ENCODE assay signal across 30 mouse cellular contexts in genomic region chr4:100165790-100166189, GRCm38 (mm10).
DNase-seq lines count a peak whose midpoint lies in the region; ATAC-seq and TF ChIP-seq lines count a peak whose summit lies in the region.
"Had no signal": no experiment of that assay in that cellular context is flagged by ENCODE, and none has a peak within 500 bp of the region (broad histone marks: within the 10 kb centered on the region; RNA-seq: fewer than 3 reads in every experiment).

No protein-coding gene starts in this region.

- H3K27me3 ChIP-seq in forebrain, postnatal 0 days (ENCODE audit: insufficient read depth, low read length): no peaks in the 10 kb centered on the region
- H3K27me3 ChIP-seq in forebrain, embryonic 10.5 days (ENCODE audit: poor library complexity, severe bottlenecking): no peaks in the 10 kb centered on the region
- no peaks in the 10 kb centered on the region for H3K27me3 ChIP-seq in hindbrain, embryonic 10.5 days (ENCODE audit: insufficient read depth, poor library complexity, severe bottlenecking)
- H3K27me3 ChIP-seq in hindbrain, postnatal 0 days (ENCODE audit: insufficient read depth, low read length): no peaks in the 10 kb centered on the region
- H3K27me3 ChIP-seq in lung, embryonic 16.5 days (ENCODE audit: control insufficient read depth, insufficient read depth, low read depth, low read length): no peaks in the 10 kb centered on the region
- H3K27me3 ChIP-seq: CH12.LX; embryonic facial prominence, embryonic 13.5 days; hindbrain, embryonic 12.5 days; limb, embryonic 12.5 days; liver, embryonic 15.5 days; megakaryocyte, embryonic 14.5 days; neural tube, embryonic 12.5 days had no signal

- no peak for TF ChIP-seq CTCF in forebrain, postnatal 0 days (IDR thresholded peaks at IDR 0.05; ENCODE audit: low read depth)
- TF ChIP-seq CTCF in hindbrain, postnatal 0 days (IDR thresholded peaks at IDR 0.05; ENCODE audit: low read depth): no peak

- no peaks in the 10 kb centered on the region for H3K36me3 ChIP-seq in forebrain, postnatal 0 days (ENCODE audit: insufficient read depth)
- no peaks in the 10 kb centered on the region for H3K36me3 ChIP-seq in forebrain, embryonic 10.5 days (replicated peaks)
- H3K36me3 ChIP-seq in hindbrain, embryonic 10.5 days: no peaks in the 10 kb centered on the region
- H3K36me3 ChIP-seq in hindbrain, postnatal 0 days (ENCODE audit: insufficient read depth, low read length): no peaks in the 10 kb centered on the region
- H3K36me3 ChIP-seq in lung, embryonic 16.5 days (ENCODE audit: control insufficient read depth, insufficient read depth, low read length): no peaks in the 10 kb centered on the region
- H3K36me3 ChIP-seq: embryonic facial prominence, embryonic 13.5 days; hindbrain, embryonic 12.5 days; limb, embryonic 12.5 days; liver, embryonic 15.5 days; midbrain, embryonic 12.5 days; neural tube, embryonic 12.5 days had no signal

- H3K4me2 ChIP-seq in forebrain, postnatal 0 days (ENCODE audit: low read depth): no peak overlapping the region
- no peak overlapping the region for H3K4me2 ChIP-seq in hindbrain, postnatal 0 days (ENCODE audit: low read depth, low read length)
- no peak overlapping the region for H3K4me2 ChIP-seq in lung, embryonic 16.5 days (ENCODE audit: low read depth, low read length)
- H3K4me2 ChIP-seq: embryonic facial prominence, embryonic 13.5 days; hindbrain, embryonic 12.5 days; limb, embryonic 12.5 days; liver, embryonic 15.5 days; midbrain, embryonic 12.5 days; neural tube, embryonic 12.5 days had no signal

- no peak for ATAC-seq in forebrain, postnatal 0 days
- no peak for ATAC-seq in hindbrain, postnatal 0 days
- ATAC-seq in lung, embryonic 16.5 days (ENCODE audit: low read depth): peak; percentile 68
- ATAC-seq: activated CD4-positive, CD25-positive, alpha-beta regulatory T cell, adult 4 months; forebrain, embryonic 16.5 days; intestine, embryonic 16.5 days had no signal

- H3K4me3 ChIP-seq in forebrain, postnatal 0 days (ENCODE audit: low read depth, low read length): no peak overlapping the region
- H3K4me3 ChIP-seq in forebrain, embryonic 10.5 days: no peak overlapping the region
- no peak overlapping the region for H3K4me3 ChIP-seq in hindbrain, embryonic 10.5 days
- no peak overlapping the region for H3K4me3 ChIP-seq in hindbrain, postnatal 0 days (ENCODE audit: low read length)
- H3K4me3 ChIP-seq in lung, embryonic 16.5 days (ENCODE audit: low read length): no peak overlapping the region
- H3K4me3 ChIP-seq: embryonic facial prominence, embryonic 13.5 days; hindbrain, embryonic 12.5 days; left cerebral cortex, adult 2 months; limb, embryonic 12.5 days; liver, embryonic 15.5 days; megakaryocyte, embryonic 14.5 days; midbrain, embryonic 12.5 days; myocyte; neural tube, embryonic 12.5 days had no signal

- WGBS in forebrain, postnatal 0 days: 66% methylated on average over 7 of the region's 7 CpGs
- 83% methylated on average over 7 of the region's 7 CpGs for WGBS in forebrain, embryonic 10.5 days
- WGBS in hindbrain, embryonic 10.5 days: 82% methylated on average over 7 of the region's 7 CpGs
- 75% methylated on average over 7 of the region's 7 CpGs for WGBS in hindbrain, postnatal 0 days
- WGBS in lung, embryonic 16.5 days: 52% methylated on average over 7 of the region's 7 CpGs

- no peak overlapping the region for H3K27ac ChIP-seq in forebrain, postnatal 0 days (ENCODE audit: low read depth, low read length)
- H3K27ac ChIP-seq in forebrain, embryonic 10.5 days: no peak overlapping the region
- 0 out of 2 replicates have a peak overlapping the region, but pooled peaks have one; percentile 51 for H3K27ac ChIP-seq in hindbrain, embryonic 10.5 days
- H3K27ac ChIP-seq in hindbrain, postnatal 0 days: no peak overlapping the region
- peak overlapping the region; percentile 35 for H3K27ac ChIP-seq in lung, embryonic 16.5 days (ENCODE audit: low read length)
- H3K27ac ChIP-seq: embryonic facial prominence, embryonic 13.5 days; hindbrain, embryonic 12.5 days; left cerebral cortex, adult 2 months; limb, embryonic 12.5 days; liver, embryonic 15.5 days; midbrain, embryonic 12.5 days; neural tube, embryonic 12.5 days; stomach, postnatal 0 days had no signal

- DNase-seq in forebrain, postnatal 0 days: peak; percentile 18
- no peak for DNase-seq in forebrain, embryonic 10.5 days (ENCODE audit: extremely low spot score, low spot score)
- DNase-seq in hindbrain, embryonic 10.5 days (ENCODE audit: low spot score): no peak
- no peak for DNase-seq in hindbrain, postnatal 0 days (ENCODE audit: low spot score)
- DNase-seq in layer of hippocampus, adult 18-20 months (ENCODE audit: low spot score in 2 of 2): peak; percentile 32 to 49
- DNase-seq in layer of hippocampus, adult 8-10 months (ENCODE audit: low spot score in 2 of 2): no peak
- no peak for DNase-seq in lung, postnatal 36 days
- DNase-seq: adrenal gland, adult 2 months; adrenal gland, postnatal 36 days; cerebellum, adult 8-10 months; cerebellum, postnatal 36 days; right cerebral cortex, adult 18-20 months; spleen, adult 18-20 months; thymus, adult 18-20 months; thymus, postnatal 25 days had no signal

- no peak overlapping the region for H3K9ac ChIP-seq in forebrain, postnatal 0 days
- no peak overlapping the region for H3K9ac ChIP-seq in hindbrain, postnatal 0 days (replicated peaks; ENCODE audit: low read length)
- H3K9ac ChIP-seq in lung, embryonic 16.5 days (ENCODE audit: low read length): no peak overlapping the region
- H3K9ac ChIP-seq: embryonic facial prominence, embryonic 13.5 days; hindbrain, embryonic 12.5 days; limb, embryonic 12.5 days; liver, embryonic 15.5 days; midbrain, embryonic 12.5 days; neural tube, embryonic 12.5 days had no signal

- H3K4me1 ChIP-seq in forebrain, postnatal 0 days (ENCODE audit: insufficient read depth): no peaks in the 10 kb centered on the region
- peaks cover 54% of the 10 kb centered on the region for H3K4me1 ChIP-seq in forebrain, embryonic 10.5 days
- peaks cover 50% of the 10 kb centered on the region for H3K4me1 ChIP-seq in hindbrain, embryonic 10.5 days (replicated peaks)
- peaks cover 6% of the 10 kb centered on the region; the same call in 1 of the 2 replicates for H3K4me1 ChIP-seq in hindbrain, postnatal 0 days (ENCODE audit: insufficient read depth, low read length)
- peaks cover 34% of the 10 kb centered on the region for H3K4me1 ChIP-seq in lung, embryonic 16.5 days (replicated peaks; ENCODE audit: control insufficient read depth, insufficient read depth, low read length)
- H3K4me1 ChIP-seq: liver, embryonic 15.5 days; megakaryocyte, embryonic 14.5 days had no signal

- H3K9me3 ChIP-seq in forebrain, postnatal 0 days (ENCODE audit: low read length): no peaks in the 10 kb centered on the region
- H3K9me3 ChIP-seq in forebrain, embryonic 10.5 days: no peaks in the 10 kb centered on the region
- H3K9me3 ChIP-seq in hindbrain, embryonic 10.5 days: no peaks in the 10 kb centered on the region
- no peaks in the 10 kb centered on the region for H3K9me3 ChIP-seq in hindbrain, postnatal 0 days (ENCODE audit: low read length)
- H3K9me3 ChIP-seq in lung, embryonic 16.5 days (ENCODE audit: control insufficient read depth, low read length): no peaks in the 10 kb centered on the region
- H3K9me3 ChIP-seq: embryonic facial prominence, embryonic 13.5 days; hindbrain, embryonic 12.5 days; limb, embryonic 12.5 days; liver, embryonic 15.5 days; megakaryocyte, embryonic 14.5 days; midbrain, embryonic 12.5 days; neural tube, embryonic 12.5 days had no signal

Comparison
In these comparisons a context has a peak if more than half of its experiments do, and no peak if none do; other contexts are left out.
1. DNase-seq: peak in forebrain, postnatal 0 days (single experiment) and layer of hippocampus, adult 18-20 months (2 of 2); none in forebrain, embryonic 10.5 days (single experiment), hindbrain, embryonic 10.5 days (single experiment), hindbrain, postnatal 0 days (single experiment), layer of hippocampus, adult 8-10 months (0 of 2) and lung, postnatal 36 days (single experiment).
2. H3K27ac ChIP-seq: peak in hindbrain, embryonic 10.5 days (single experiment) and lung, embryonic 16.5 days (single experiment); none in forebrain, postnatal 0 days (single experiment), forebrain, embryonic 10.5 days (single experiment) and hindbrain, postnatal 0 days (single experiment).